Mouse (Mus musculus) kidney, adult 11 months (tissue): ENCODE measurements around the gene Sebox.
"Not testable (repeated sequence)": the region's sequence is repeated elsewhere in the genome, so short reads cannot be mapped to it uniquely, and the experiment has no call there.

ENCODE experiments used
- DNase-seq: peaks from one replicate; pipeline ENCODE4 v3.0.0; 2022

Gene Sebox

DNA sequence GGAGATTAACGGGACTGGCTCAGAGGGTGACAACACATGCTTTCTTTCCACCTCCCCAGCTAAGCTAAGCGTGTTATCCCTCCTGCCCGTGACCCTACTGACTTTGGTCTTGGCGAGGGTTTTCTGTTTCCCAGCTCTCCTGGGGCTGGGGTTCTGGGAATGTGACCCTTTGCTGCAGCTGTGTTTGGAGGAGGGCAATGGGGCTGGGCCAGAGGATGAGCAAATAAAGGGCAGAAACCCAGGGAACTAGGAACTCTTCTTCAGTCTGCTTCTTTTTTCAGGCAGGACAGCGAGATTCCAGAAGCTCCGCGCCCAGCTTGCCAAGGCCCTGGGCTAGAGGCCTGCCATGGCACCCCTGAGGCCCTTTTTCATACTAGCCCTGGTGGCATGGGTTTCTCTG is 4.2 kb upstream of the Sebox start, which contains the start of gene Vtn:
TSS of gene Vtn (plus strand) at position 88 of the 400 bp plus-strand sequence.
- DNase-seq, result no peak

DNA sequence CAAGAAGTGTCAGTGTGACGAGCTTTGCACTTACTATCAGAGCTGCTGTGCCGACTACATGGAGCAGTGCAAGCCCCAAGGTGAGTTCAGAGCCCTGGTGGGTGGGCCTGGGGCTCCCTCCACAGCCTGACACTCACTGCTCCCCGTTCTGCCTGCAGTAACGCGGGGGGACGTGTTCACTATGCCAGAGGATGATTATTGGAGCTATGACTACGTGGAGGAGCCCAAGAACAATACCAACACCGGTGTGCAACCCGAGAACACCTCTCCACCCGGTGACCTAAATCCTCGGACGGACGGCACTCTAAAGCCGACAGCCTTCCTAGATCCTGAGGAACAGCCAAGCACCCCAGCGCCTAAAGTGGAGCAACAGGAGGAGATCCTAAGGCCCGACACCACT is 3.7 kb upstream of the Sebox start:
- no peak for DNase-seq

DNA sequence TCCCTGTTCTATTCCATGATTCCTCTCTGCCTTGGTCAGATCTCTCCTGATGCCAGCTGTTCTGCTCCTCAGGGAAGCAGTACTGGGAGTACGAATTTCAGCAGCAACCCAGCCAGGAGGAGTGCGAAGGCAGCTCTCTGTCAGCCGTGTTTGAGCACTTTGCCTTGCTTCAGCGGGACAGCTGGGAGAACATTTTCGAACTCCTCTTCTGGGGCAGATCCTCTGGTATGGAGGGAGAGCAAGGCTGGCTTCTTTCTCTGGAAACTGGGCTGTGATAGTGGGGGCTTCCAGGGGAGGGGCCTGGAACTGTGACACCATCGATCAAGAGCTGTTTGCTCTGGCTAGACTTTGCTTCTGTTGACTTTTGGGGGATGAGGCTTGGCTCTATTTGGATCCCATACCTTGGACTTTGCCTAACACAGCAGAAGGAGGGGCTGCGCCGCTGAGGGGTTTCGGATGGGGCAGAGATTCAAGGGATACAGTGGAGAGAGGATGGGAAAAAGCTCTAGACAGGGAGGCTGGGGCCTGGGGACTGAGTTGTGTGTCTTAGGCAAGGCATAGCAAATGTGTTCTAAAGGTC is 2.5 kb upstream of the Sebox start:
- no peak for DNase-seq

- no peak for DNase-seq
These were observed 1.7 kb upstream of the Sebox start for GRCm38 (mm10) chr11:78501529-78501928.

GRCm38 (mm10) chr11:78505430-78505829 is 2.2 kb downstream of the Sebox start:
- DNase-seq, result no peak

DNA sequence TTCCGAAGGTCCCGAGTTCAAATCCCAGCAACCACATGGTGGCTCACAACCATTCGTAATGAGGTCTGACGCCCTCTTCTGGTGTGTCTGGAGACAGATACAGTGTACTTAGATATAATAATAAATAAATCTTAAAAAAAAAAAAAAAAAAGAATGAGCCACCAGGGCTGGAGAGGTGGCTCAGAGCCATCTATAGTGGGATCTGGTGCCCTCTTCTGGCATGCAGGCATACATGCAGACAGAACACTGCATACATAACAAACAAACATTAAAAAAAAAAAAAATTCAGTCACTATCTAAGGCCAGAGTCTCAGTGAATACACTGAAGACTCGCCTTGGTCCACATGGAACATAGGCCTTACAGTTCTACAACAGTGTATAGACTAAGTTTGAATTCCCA is 5.9 kb downstream of the Sebox start:
- no peak for DNase-seq

DNA sequence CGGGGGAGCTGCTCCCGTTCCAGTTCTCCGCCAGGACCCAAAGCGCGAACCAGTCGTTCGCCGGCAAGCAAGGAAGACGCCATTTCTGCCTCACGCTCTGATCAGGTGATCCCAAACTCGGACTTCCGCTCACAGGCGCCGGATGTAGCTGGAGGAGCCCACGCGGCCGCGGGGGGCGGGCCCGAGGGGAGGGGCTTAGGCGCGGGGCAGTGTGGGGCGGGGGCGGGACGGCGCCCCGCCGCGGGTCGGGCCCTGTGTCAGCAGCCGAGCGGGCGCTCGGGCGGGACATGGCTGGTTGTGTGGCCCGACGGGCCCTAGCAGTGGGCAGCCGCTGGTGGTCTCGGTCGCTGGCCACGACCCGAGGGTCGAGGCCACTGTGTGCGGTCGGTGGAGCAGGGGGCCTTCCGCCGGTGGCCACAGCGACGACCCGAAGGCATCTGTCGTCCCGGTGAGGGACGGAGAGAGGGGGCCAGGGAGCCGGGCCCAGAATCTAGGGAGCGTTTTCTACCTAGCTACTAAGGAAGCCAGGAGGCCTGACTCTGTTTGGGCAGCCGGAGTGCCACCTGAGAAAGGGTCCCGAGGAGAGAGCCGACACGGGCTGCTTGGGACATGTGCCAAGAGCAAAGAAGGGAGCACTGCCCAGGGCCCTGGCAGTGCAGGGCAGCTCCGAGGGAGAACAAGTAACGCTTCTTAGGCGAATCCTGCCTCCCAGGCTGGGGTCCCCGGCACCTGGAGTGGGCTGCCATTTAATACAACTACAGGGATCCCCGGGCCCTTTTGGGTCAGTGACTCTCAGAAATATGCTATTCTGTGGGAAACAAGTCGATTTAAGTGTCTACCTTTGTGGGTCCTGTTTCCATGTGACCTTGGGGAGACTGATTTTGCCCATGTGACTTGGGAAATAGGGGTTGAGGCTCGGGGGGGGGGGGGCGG is 9.0 kb downstream of the Sebox start, which contains the start of the genes Tmem199 and Poldip2:
TSS of gene Tmem199 (minus strand) at position 148 of the 933 bp plus-strand sequence.
TSS of gene Poldip2 (plus strand) at position 169 of the 933 bp plus-strand sequence.
- peak; percentile 87 for DNase-seq

- DNase-seq, result no peak
These were observed 10.0 kb downstream of the Sebox start for GRCm38 (mm10) chr11:78513106-78513790.

DNA sequence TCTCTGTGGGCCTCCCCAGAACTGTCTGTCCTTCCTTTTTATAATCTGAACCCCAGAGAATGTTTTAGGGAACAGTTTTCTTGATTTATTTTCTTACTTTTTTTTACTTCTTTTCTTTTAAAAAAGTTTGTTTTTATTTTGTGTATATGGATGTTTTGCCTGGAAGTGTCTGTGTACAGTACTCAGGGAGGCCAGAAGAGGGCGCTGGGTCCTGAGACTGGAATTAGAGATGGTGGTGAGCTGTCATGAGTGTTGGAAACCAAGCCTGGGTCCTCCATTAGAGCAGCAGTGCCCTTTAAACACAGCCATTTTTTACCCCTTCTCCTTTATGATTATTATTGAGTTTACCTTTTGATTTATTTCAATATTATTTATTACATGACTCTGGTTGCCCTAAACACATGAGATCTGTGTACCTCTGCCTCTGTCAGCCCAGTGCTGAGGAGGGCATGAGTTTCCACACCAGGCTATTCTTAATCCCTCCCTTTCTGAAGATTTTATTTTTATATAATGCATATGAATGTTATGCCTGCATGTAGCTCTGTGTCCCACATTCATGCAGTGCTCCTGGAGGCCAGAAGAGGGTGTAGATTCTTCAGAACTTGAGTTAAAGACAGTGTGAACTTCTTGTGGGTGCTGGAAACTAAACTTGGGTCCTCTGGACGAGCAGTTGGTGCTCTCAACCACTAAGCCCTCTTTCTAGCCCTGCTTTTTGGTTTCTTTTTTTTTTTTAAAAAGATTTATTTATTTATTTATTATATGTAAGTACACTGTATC is 12.5 kb downstream of the Sebox start:
- DNase-seq, result no peak

- no peak for DNase-seq
These were observed 15.7 kb downstream of the Sebox start for GRCm38 (mm10) chr11:78518931-78519330.

DNA sequence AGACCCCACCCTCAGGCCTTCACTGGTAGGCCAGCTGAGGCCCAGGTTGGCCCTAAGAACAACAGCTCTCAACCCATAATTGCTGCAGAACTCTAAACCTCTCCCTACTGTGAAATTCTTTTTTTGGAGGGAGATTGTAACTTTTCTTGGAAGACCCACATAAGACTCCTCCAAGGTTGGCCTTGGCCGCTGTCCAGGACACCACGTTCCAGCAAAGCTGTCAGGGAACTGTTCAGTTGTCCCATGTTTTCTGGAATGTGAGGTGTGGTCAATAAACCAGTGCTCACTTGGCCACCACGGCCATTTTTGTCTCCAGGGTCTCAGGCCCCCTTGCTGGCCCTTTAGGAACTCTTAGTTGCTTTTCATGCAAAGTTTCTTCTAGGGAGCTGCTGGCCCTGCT is 18.6 kb downstream of the Sebox start:
- no peak for DNase-seq

DNA sequence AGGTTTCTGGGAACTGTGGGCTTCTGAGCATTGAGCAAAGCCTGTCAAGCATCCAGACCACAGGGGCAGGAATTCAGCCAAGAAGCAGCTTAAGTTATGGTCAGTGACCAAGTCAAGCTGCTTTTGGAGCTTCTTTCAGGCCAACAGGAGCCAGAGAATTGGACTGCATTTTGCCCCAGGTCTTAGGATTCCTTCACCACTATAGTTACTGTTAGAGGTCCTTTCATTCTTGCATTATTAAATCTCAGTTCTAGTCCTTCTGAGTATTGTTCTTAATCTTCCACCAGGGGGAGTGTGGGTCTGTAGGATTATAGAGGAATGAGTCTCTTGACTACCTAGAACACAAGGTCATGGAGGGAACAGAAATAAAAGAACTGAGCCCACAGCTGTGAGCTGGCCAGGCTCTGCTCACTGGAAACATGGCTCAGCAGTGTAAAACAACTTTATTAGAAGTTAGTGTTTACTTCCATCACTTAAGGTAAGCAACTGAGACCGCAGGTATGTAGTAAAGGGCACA is 19.3 kb downstream of the Sebox start:
- DNase-seq, result peak; percentile 62

DNA sequence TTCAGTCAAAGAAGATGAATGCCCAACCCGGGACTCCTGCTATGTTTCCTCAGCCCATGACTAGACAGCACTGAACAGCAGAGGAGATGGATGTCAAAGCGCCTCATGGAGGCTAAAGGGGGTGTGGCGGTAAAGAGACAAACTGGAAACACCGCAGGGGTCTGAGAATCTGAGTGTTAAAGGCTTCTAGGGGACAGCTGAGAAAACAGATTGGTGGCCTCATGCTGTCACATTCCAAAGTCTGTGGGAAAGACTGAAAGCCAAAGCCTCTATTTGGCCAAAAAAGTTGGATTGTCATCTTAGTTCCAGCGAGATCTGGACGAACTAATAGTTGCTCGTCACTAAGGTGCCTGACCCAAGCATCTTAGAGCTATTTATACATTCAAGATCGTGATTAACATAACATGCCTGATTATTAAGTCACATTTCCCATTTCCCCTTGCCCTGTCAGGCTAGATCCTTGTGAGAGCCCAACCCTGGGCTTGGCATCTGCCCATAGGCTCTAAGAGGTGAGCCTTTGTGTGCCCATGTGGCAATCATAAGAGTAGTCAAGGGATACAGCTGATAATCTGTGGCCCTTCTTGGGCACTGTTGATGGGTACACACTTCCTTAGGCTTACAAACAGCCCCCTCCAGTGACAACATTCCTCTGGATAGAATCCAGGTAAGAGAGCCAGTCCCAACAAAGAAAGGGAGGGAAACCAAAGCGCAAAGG is 20.2 kb downstream of the Sebox start:
- DNase-seq, result no peak

GRCm38 (mm10) chr11:78524838-78525237 is 21.6 kb downstream of the Sebox start:
- DNase-seq, result no peak

- DNase-seq, result no peak
These were observed 25.5 kb downstream of the Sebox start for GRCm38 (mm10) chr11:78528714-78529113.

DNA sequence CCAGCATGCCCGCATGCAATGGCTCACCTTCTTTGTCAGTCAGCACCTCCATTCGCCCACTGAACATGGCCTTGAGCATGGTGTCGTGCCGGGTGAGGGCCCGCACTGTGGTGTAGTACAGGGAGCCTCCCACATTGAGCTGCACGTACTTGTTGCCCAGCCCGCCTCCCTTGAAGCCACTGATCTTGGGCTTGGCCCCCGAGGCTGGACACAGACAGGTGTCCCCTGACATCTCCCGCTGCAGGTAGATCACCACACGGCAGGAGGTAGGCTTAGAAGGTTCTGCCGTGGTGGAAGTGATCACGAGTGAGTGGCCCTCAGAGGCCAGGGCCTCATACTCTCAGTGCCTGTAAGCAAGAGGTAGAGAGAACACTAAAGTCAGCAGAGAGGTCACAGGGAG is 26.8 kb downstream of the Sebox start:
- DNase-seq, result no peak

DNA sequence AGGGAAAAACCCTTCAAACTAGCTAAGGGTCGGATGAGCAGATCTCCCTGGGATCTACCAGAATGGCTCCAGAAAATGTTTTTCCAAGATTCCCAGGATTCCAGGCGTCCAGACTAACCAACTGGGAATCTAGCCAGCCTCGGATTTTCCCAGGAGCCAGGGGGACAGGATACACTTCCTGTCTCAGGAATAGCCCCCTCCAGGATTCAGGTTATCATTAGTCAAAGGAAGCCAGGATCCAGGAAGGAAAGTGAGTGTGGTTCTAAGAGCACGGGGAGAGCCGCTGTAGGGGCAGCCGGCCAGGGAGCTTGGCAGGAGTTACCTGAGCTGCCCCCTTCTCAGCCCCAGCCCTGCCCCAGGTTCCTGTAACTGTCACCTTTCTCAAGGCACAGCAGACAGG is 27.8 kb downstream of the Sebox start:
- peak; percentile 64 for DNase-seq

GRCm38 (mm10) chr11:78531515-78531914 is 28.3 kb downstream of the Sebox start:
- not testable (repeated sequence) for DNase-seq

DNA sequence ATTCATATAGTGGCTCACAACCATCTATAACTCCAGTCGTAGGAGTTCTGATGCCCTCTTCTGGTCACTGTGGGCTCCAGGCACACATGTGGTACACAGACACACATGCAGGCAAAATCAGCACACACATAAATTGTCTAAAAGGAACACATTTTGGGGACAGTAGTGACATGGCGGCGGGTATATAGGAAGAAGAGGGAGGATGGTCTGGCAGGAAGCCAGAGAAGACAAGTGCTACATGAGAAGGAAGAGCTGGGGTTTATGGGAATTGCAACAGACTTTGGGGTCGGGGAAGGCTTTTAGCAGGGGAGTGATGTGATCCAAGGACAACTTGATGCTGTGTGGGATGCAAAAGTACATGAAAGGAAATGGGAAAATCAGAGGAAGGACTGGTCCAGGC is 31.3 kb downstream of the Sebox start:
- no peak for DNase-seq

DNA sequence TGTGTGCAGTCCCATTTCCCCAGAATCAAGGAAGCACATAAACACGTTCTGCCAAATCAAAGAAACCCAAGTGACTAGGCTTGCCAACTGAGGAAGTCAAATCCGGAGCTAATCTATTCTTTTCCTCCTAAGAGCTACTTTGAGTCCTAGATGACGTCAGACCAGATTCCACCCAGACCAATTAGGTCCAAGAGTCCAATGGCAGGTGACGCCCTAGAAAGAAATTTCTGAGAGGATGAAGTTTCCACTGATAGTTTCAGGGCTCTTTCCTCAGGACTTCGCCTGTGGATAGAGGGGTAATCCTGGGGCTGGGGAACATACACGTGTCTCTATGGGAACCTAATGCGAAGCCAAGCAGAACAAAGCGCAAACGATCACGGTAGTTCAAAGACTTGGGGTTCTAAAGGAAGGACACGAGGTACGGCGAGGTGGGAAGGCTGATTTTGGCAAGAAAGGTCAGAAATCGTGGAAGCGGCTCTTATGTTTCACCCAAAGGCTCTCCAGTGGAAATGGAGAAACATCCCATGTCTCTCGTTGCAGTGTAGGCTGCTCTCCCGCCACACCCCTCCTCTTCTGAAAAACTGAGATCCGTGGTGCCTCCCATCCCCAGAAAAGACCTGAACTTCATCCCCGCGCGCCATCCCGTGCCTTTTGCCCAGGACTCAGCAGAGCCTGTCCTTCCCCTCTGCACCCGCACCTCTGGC is 32.3 kb downstream of the Sebox start:
- DNase-seq, result peak; percentile 72

DNA sequence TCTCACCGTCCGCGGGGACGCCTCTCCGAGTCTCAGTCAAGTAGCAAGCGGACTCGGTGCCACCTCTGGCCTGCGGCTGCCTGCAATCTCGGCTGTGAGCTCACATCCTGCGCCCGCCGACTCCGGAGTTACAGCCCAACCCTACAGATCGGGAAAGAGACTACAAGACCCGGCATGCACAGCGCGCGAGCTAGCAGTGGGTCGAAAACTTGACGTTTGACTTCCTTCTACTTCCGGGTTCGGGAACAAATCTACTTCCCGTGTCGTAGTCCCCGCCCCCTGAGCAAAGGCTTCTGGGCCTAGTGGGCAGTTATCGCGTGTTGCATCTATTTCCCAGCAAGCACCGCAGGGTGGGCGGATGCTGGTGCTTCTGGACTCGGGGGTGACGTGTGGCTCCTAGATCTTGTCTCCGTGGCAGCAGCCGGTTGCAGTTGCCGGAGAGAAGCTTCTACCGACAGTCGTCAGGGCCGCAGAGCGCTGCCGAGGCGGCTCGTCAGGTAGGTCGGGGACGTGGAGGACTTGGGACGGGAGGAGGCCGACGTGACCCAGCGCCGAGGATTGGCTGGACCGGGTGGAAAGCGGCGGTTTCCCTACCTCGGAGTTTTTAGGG is 32.9 kb downstream of the Sebox start, which contains the start of the genes Tnfaip1 and Ift20:
TSS of gene Tnfaip1 (minus strand) at position 253 of the 610 bp plus-strand sequence.
TSS of gene Ift20 (plus strand) at position 282 of the 610 bp plus-strand sequence.
- peak; percentile 99 for DNase-seq
